Mouse (Mus musculus) left cerebral cortex, postnatal 36 days (tissue): ENCODE results near the gene Man1a2. TPM values are rescaled to one million over a fixed set of nuclear protein-coding genes. Genes with fewer than 3 reads are reported as not detected.

Experiments used
- DNase-seq, 2 experiments: peaks; one replicate each; pipeline ENCODE4 v3.0.0; 2021 to 2022; ENCODE audit warnings: low spot score in 2 of 2, mixed read lengths in 1 of 2
- intact Hi-C: fragments of 180-260 bp; cut with DNase I; formaldehyde crosslinking; loops from one replicate; pipeline ENCODE4 v1.15.1; 2025
- total RNA-seq, 2 experiments: library from RNA; stranded (reverse); gene quantifications; 2 replicates each; pipeline ENCODE4 v1.2.3; 2021

The Man1a2 gene
- total RNA-seq = 100 to 1,000 TPM; 170 to 172 TPM

DNA sequence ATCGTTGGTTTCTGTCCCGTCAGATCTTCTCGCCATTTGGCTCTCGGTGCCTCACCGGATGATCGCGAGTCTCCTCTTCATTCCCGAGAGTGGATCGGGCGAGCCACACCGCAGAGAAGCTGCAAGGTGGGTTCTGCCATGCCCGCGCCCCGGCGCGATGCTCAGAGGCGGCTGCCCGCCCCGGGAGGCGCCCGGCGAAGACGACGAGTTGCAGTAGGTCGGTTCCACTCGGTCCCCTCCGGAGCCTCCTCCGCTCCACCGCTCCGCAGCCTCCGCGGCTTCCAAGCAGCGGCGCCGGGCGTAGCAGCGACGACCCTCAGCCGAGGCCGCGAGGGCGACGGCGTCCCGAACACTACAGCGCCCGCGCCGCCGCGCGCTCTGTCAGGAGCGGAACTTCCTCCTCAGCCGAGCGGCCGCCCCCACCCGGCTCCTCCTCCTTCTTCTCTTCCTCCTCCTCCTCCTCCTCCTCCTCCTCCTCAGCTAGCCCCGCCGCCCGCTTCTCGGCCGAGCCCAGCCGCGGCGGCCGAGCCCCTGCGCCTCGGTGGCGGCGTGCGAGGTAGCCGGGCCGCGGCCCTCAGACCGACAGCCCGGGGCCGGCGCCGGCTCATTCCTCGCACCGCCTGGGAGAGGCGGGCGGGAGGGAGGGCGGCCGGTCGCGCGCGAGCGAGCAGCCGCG, at the start of gene Man1a2:
TSS of gene Man1a2 (minus strand) at position 417 of the 676 bp plus-strand sequence.
- intact Hi-C loops = loop anchor here (10.0 kb wide), 2 partner anchors 110 to 500 kb away; no protein-coding TSS in a partner anchor
- DNase-seq = peak; percentile 82 to 86

DNA sequence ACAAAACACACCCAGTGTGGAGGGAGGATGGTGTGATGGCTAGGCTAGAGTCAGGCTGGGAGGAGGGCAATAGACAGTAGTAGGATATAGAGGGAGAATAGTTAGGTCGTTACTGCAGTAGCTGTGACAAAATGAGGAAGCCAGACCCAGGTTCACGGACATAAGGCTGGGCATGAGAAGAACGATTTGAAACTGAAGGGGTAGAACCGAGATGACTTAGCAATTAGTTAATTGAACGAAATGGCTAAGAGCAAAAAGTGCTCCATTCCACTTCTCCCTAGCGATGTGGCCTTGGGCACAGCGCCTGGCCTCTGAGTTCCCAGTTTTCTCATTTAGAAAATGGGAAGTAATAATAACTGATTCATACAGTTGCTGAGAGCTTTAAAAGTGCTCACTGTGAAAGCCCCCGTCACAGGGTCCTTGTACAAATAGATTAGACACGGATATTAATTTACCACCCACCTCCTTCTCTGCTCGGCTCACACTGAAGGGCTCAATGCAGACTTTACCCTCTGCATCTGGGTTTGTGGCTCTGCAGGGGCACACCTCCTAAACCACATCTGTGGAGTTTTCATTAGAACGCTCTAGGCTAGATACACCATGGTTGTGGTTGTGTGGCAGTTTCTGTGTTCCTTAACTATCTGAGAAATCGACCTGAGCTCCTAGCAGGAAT, 49.3 kb upstream of the Man1a2 start:
- no peak for DNase-seq
- intact Hi-C loops = no loop called here

- intact Hi-C loops = no loop called here
- no peak for DNase-seq
These were observed 46.6 kb upstream of the Man1a2 start for GRCm38 (mm10) chr3:100731896-100732295.

GRCm38 (mm10) chr3:100731347-100731746, 46.0 kb upstream of the Man1a2 start:
- no peak for DNase-seq
- intact Hi-C loops = no loop called here

DNA sequence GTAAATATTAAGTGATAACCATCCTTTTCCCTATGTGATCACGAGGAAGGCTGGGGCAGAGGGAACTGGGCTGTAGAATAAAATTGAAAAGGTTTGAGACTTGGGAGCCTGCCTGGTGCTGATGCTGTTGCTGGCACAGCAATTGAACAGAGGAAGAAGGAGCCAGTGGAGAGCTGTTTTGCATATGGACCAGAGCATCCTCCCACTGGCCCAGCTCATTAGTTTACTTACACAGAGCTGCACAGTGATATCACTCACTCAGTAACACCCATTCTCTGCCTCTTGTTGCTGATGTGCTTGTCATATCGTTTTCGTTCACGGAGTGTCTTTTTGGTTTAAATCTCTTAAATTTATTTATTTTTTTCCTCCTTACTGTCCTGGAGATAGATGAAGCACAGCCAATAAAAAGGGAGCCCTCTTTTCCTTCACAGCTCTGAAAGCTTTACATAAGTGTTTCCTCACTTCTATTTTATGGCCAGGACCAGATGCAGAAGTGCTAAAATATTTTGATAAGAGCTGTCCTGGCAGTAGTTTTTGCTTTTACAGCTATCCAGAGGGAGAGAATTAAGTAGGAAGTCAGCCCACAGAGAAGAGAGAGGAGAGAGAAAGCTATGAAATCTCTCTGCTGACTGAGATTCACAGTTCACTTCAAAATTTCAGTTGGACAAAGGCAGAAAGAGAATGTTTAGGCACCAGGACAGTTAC, 42.9 kb upstream of the Man1a2 start:
- intact Hi-C loops = no loop called here
- peak in 1 of 2 experiments; percentile 34 for DNase-seq

DNA sequence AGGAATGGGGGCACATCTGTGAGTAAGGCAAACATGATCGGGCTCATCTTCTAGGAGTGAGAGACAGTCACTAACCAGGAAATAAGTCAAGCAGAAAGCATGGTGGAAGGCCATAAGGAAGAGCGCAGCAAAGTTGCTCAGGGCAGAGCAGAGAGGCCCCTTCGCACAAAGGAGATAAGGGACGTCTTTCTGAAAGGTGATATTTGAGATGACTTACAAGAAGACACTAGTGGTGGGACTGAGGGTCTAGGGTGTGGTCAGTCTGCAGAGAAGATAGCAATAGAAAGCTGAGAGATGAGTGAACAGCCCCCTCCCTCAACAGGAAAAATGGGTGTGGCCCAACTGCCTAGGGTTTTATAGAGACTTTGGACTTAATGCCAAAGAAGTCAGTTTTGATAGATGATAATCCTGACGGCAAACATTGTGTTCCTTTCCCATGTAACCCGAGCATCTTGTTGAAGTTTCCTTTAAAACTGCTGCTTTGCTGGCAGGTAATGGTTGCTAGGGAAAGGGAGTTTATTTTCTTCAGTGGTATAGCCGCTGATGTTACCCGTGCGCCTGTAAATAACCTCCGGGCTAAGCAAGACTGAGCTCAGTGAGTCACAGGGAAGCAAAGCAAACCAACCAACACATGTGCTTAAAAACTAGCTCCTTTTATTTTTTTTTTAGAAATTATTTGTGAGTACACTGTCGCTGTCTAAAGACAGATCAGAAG, 40.8 kb upstream of the Man1a2 start:
- intact Hi-C loops = no loop called here

DNA sequence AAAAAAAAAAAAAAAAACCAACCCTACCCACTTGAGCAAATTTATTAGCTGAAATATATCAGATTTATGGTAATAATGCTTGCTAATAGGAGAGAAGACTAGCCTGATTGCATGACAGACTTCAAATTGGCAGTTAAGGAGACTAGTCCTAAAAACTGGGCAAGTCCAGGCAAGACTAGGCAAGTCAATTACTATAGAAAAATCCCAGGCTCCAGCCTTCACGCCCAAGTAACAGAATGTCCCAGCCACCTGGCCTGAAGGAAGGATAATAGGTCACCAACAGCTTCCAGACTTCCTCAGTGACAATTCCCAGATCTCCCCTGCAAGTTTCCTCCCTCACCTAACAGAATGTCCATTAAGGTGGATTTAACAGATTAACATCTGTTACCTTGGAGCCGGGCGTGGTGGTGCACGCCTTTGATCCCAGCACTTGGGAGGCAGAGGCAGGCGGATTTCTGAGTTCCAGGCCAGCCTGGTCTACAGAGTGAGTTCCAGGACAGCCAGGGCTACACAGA, 35.5 kb upstream of the Man1a2 start:
- DNase-seq = no peak
- intact Hi-C loops = no loop called here

More for the DNA sequence above, 40.8 kb upstream of the Man1a2 start:
- no peak for DNase-seq

DNA sequence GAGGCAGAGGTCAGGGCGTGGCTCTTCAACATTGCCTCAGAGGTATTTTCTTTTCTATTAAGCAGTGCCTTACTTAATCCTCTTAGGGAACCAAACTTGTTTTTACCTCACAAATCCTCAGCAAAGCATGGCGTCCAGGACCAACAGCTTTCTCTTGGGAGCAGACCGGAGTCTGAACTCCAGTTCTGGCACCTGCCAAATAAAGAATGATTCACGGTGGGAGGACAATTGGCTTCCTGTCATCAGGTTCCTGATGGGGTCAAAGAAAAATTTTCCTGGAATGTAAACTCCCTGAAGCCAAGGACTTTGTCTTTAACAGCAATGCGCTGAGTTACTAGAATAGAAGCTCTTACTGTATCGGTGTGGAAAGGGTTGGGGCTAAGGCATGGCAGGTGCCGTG, 30.9 kb upstream of the Man1a2 start:
- intact Hi-C loops = no loop called here
- DNase-seq = no peak

GRCm38 (mm10) chr3:100715367-100715766, 30.1 kb upstream of the Man1a2 start:
- DNase-seq = no peak
- intact Hi-C loops = no loop called here

- DNase-seq = no peak
- intact Hi-C loops = no loop called here
These were observed 28.1 kb upstream of the Man1a2 start for GRCm38 (mm10) chr3:100713142-100714005.

GRCm38 (mm10) chr3:100712140-100712539, 26.8 kb upstream of the Man1a2 start:
- DNase-seq = no peak
- intact Hi-C loops = no loop called here

GRCm38 (mm10) chr3:100711486-100711885, 26.2 kb upstream of the Man1a2 start:
- no peak for DNase-seq
- intact Hi-C loops = no loop called here

DNA sequence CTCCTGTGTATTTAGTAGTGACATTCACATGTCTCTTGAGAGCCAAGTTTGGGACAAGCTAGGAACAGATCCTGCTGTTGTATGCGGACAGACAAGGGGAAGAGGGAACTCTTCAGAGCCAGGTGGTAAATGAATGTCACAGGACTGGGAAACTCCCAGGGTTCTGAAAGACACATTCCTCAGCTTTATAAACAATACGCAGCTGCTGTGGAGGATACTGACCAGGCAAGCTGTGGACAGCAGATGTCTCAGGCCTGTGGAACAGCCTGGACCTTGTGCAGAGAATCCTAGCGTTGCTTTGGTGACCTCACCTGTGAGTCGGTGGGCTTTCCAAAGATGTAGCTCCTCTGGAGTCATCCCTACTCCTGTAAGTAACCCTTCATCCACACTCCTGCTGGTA, 21.8 kb upstream of the Man1a2 start:
- DNase-seq = no peak
- intact Hi-C loops = no loop called here

GRCm38 (mm10) chr3:100705128-100705667, 19.9 kb upstream of the Man1a2 start:
- intact Hi-C loops = no loop called here
- peak; percentile 31 to 36 for DNase-seq

DNA sequence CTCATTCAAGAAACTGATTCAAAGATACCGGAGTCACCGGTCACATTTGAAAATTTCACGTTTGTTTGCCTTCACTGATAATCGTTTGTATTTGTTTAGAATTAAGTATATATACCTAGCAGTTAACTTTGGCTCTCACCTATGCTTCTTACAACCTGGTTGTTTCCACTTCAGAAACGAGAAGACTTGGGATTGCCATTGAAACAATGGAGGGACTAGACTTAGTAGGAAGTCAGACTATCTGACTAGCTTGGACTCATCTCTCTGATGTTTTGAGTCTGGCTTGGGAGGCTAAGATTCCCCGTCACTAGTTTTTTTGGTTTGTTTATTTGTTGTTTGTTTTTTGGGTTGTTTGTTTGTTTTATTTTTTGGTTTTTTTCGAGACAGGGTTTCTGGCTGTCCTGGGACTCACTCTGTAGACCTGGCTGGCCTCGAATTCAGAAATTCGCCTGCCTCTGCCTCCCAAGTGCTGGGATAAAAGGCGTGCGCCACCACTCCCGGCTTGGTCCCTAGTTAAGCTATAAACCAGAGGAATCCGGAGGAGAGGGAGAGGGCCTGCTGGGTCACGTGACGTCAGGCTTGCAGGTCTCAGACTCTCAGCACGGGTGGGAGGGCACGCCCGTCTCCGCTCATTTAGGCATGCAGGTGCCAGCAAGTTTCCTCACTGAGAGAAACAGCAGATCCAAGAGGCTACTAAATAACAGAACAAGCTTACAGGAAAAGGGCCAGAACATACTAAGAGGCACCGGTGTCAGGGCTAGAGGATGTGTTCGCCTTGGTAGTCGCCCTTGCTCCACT, 18.7 kb upstream of the Man1a2 start:
- intact Hi-C loops = no loop called here
- no peak for DNase-seq

DNA sequence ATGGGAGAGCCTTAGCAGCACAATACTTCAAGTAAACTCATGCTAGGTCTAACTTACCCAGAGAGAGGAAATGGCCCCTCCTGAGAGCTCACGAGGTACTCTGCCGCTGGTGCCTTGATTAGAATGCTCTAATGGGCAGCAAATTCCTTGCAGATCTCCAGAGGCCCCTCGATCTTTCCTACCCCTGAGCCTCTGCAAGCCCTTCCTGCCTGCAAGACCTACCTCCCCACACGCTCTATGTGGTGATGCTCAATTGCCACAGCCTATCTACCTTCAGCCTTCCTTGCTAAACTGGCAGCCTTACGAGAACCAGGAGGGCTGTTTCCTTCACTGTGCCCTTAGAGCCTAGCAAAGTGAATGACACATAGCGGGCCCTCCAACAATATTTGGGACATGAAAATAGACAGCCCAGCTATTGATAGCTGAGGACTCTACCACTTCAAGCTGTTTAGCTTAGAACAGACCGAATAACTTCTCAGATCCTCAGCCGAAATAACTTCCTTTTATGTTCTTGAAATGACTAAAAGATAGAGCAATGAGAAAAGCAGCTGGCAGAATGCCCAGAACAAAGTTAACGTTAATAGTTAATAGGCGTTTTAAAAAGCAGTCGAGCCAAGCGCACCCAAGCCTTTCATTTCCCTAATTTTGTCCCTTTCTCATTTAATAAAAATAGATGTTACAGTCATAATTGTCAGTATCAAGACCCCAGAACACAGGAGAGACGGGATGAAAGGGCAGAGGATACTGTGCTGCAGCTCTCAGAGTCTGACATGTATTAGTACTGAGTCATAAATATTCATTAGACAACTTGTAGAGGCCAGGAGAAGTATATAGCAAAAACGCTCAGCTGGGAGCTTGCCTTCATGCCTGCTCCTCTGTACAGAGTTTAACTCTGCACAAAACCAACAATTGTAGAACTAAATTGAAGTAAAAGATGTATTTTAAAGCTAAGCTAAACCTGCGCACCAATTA, 17.9 kb upstream of the Man1a2 start:
- intact Hi-C loops = no loop called here
- no peak for DNase-seq

- intact Hi-C loops = loop anchor here (10.0 kb wide), 2 partner anchors 114 to 504 kb away; no protein-coding TSS in a partner anchor
- DNase-seq = no peak
These were observed 3.4 kb upstream of the Man1a2 start for GRCm38 (mm10) chr3:100688747-100689146.
